Mouse (Mus musculus) limb, embryonic 10.5 days (tissue): ENCODE data around the gene Qdpr. TPM values are rescaled to one million over a fixed set of nuclear protein-coding genes. Genes with fewer than 3 reads are reported as not detected.

Experiments
- DNase-seq: peaks from one replicate; pipeline ENCODE4 v3.0.0-alpha.2; 2017; ENCODE audit warnings: low spot score
- H3K27ac ChIP-seq: fragments of 300-500 bp; sonication (generic); 2 replicates; pipeline ENCODE4 v1.5.1; 2016; ENCODE audit warnings: mild to moderate bottlenecking
- H3K27me3 ChIP-seq: fragments of 300-500 bp; sonication (generic); 2 replicates; pipeline ENCODE4 v1.6.1; 2016; ENCODE audit warnings: low read depth, mild to moderate bottlenecking; ENCODE audit not compliant: poor library complexity, severe bottlenecking
- H3K36me3 ChIP-seq: fragments of 300-500 bp; sonication (generic); 2 replicates; pipeline ENCODE4 v1.6.1; 2016; ENCODE audit warnings: mild to moderate bottlenecking, moderate library complexity
- H3K4me1 ChIP-seq: fragments of 300-500 bp; sonication (generic); 2 replicates; pipeline ENCODE4 v1.6.1; 2016
- H3K4me3 ChIP-seq: fragments of 300-500 bp; sonication (generic); 2 replicates; pipeline ENCODE4 v1.5.1; 2016; ENCODE audit warnings: mild to moderate bottlenecking, moderate library complexity
- H3K9me3 ChIP-seq: fragments of 300-500 bp; sonication (generic); replicated peaks from 2 replicates; pipeline ENCODE4 v1.6.1; 2016; ENCODE audit warnings: mild to moderate bottlenecking
- WGBS: fragments of 180-500 bp; shearing (Covaris S2); methylation state at CpG from one replicate; pipeline ENCODE4 v1.1.7; 2016; 5-methylcytosine and 5-hydroxymethylcytosine counted together
- polyA plus RNA-seq: library from polyadenylated mRNA; unstranded; fragments of >200 nt; fragmentation: Nextera tagmentation; extraction: Ambion mirVana; gene quantifications from 2 replicates; pipeline ENCODE4 v1.2.1, GENCODE M21; 2016

Gene Qdpr
- polyA plus RNA-seq, 1 experiment from 2014 or later, result 133 TPM

GRCm38 (mm10) chr5:45480066-45480465, 30.0 kb upstream of the Qdpr start:
- no peak overlapping the region for H3K27ac ChIP-seq
- H3K36me3 ChIP-seq, result no peaks in the 10 kb centered on the region
- WGBS, result 80% methylated on average over 1 of the region's 1 CpGs
- peak; percentile 8 for DNase-seq
- H3K27me3 ChIP-seq, result no peaks in the 10 kb centered on the region
- H3K4me3 ChIP-seq, result no peak overlapping the region
- no peaks in the 10 kb centered on the region for H3K4me1 ChIP-seq
- no peaks in the 10 kb centered on the region for H3K9me3 ChIP-seq

- WGBS, result 85% methylated on average over 7 of the region's 7 CpGs
- no peak overlapping the region for H3K4me3 ChIP-seq
- H3K4me1 ChIP-seq, result peaks cover 5% of the 10 kb centered on the region
- no peaks in the 10 kb centered on the region for H3K36me3 ChIP-seq
- H3K9me3 ChIP-seq, result no peaks in the 10 kb centered on the region
- no peaks in the 10 kb centered on the region for H3K27me3 ChIP-seq
- peak; percentile 18 for DNase-seq
- no peak overlapping the region for H3K27ac ChIP-seq
These were observed 27.6 kb upstream of the Qdpr start for GRCm38 (mm10) chr5:45477601-45478000.

- Histone ChIP-seq H3K27me3 (no peaks in the 10 kb centered on the region), H3K9me3 (no peaks in the 10 kb centered on the region), H3K27ac (no peak overlapping the region), H3K4me1 (peaks cover 5% of the 10 kb centered on the region), H3K4me3 (no peak overlapping the region), H3K36me3 (no peaks in the 10 kb centered on the region)
- 74% methylated on average over 6 of the region's 6 CpGs for WGBS
- peak; percentile 13 for DNase-seq
These were observed 26.3 kb upstream of the Qdpr start for GRCm38 (mm10) chr5:45476288-45476687.

GRCm38 (mm10) chr5:45475771-45476170, 25.7 kb upstream of the Qdpr start:
- H3K4me1 ChIP-seq, result peaks cover 5% of the 10 kb centered on the region
- H3K27me3 ChIP-seq, result no peaks in the 10 kb centered on the region
- no peaks in the 10 kb centered on the region for H3K9me3 ChIP-seq
- no peak overlapping the region for H3K4me3 ChIP-seq
- WGBS, result 94% methylated on average over 5 of the region's 5 CpGs
- H3K36me3 ChIP-seq, result no peaks in the 10 kb centered on the region
- H3K27ac ChIP-seq, result no peak overlapping the region
- DNase-seq, result peak; percentile 25

GRCm38 (mm10) chr5:45474758-45475157, 24.7 kb upstream of the Qdpr start:
- H3K9me3 ChIP-seq, result no peaks in the 10 kb centered on the region
- DNase-seq, result no peak
- peaks cover 5% of the 10 kb centered on the region for H3K4me1 ChIP-seq
- no peaks in the 10 kb centered on the region for H3K27me3 ChIP-seq
- 77% methylated on average over 3 of the region's 4 CpGs for WGBS
- H3K4me3 ChIP-seq, result no peak overlapping the region
- H3K36me3 ChIP-seq, result no peaks in the 10 kb centered on the region
- H3K27ac ChIP-seq, result no peak overlapping the region

- Histone ChIP-seq H3K27ac (no peak overlapping the region), H3K4me3 (no peak overlapping the region), H3K27me3 (no peaks in the 10 kb centered on the region), H3K4me1 (peaks cover 5% of the 10 kb centered on the region), H3K36me3 (no peaks in the 10 kb centered on the region), H3K9me3 (no peaks in the 10 kb centered on the region)
- DNase-seq, result peak; percentile 29
- 37% methylated on average over 6 of the region's 6 CpGs for WGBS
These were observed 24.2 kb upstream of the Qdpr start for GRCm38 (mm10) chr5:45474215-45474614.

GRCm38 (mm10) chr5:45473521-45473920, 23.5 kb upstream of the Qdpr start:
- Histone ChIP-seq H3K27ac (no peak overlapping the region), H3K36me3 (no peaks in the 10 kb centered on the region), H3K4me3 (no peak overlapping the region), H3K9me3 (no peaks in the 10 kb centered on the region), H3K27me3 (no peaks in the 10 kb centered on the region), H3K4me1 (peaks cover 5% of the 10 kb centered on the region)
- no peak for DNase-seq
- 100% methylated on average over 1 of the region's 1 CpGs for WGBS

- peak; percentile 28 for DNase-seq
- Histone ChIP-seq H3K9me3 (no peaks in the 10 kb centered on the region), H3K4me1 (peaks cover 5% of the 10 kb centered on the region), H3K27me3 (no peaks in the 10 kb centered on the region), H3K27ac (no peak overlapping the region), H3K4me3 (no peak overlapping the region), H3K36me3 (no peaks in the 10 kb centered on the region)
- 50% methylated on average over 7 of the region's 7 CpGs for WGBS
These were observed 22.9 kb upstream of the Qdpr start for GRCm38 (mm10) chr5:45472880-45473450.

GRCm38 (mm10) chr5:45454456-45454855, 4.4 kb upstream of the Qdpr start:
- H3K9me3 ChIP-seq, result no peaks in the 10 kb centered on the region
- H3K27ac ChIP-seq, result no peak overlapping the region
- no peak overlapping the region for H3K4me3 ChIP-seq
- no peaks in the 10 kb centered on the region for H3K36me3 ChIP-seq
- peaks cover 6% of the 10 kb centered on the region; the same call in 1 of the 2 replicates for H3K4me1 ChIP-seq
- WGBS, result 47% methylated on average over 9 of the region's 9 CpGs
- no peaks in the 10 kb centered on the region for H3K27me3 ChIP-seq
- no peak for DNase-seq

GRCm38 (mm10) chr5:45453451-45453850, 3.4 kb upstream of the Qdpr start, which contains the start of gene Clrn2:
Gene Clrn2 (plus strand): TSS chr5:45453751.
- Histone ChIP-seq H3K36me3 (no peaks in the 10 kb centered on the region), H3K27ac (no peak within 1 kb of the TSS), H3K4me1 (peaks cover 16% of the 10 kb centered on the region), H3K9me3 (no peaks in the 10 kb centered on the region), H3K4me3 (no peak within 1 kb of the TSS), H3K27me3 (no peaks in the 10 kb centered on the region)
- WGBS, result 81% methylated on average over 6 of the region's 6 CpGs
- DNase-seq, result no peak

GRCm38 (mm10) chr5:45449206-45449605, 830 bp downstream of the Qdpr start:
- Histone ChIP-seq H3K4me3 (peak overlapping the region; percentile 83), H3K9me3 (no peaks in the 10 kb centered on the region), H3K27me3 (no peaks in the 10 kb centered on the region), H3K36me3 (peaks cover 20% of the 10 kb centered on the region), H3K27ac (0 out of 2 replicates have a peak overlapping the region, but pooled peaks have one; percentile 88), H3K4me1 (peaks cover 17% of the 10 kb centered on the region)
- DNase-seq, result peak; percentile 35
- 3% methylated on average over 8 of the region's 8 CpGs for WGBS

GRCm38 (mm10) chr5:45448676-45449075, 1.4 kb downstream of the Qdpr start:
- peaks cover 17% of the 10 kb centered on the region for H3K4me1 ChIP-seq
- peaks cover 25% of the 10 kb centered on the region for H3K36me3 ChIP-seq
- H3K4me3 ChIP-seq, result peak overlapping the region; percentile 83; the same call in 1 of the 2 replicates
- H3K27ac ChIP-seq, result no peak overlapping the region
- H3K27me3 ChIP-seq, result no peaks in the 10 kb centered on the region
- DNase-seq, result no peak
- H3K9me3 ChIP-seq, result no peaks in the 10 kb centered on the region
- WGBS, result 64% methylated on average over 5 of the region's 5 CpGs

- no peak overlapping the region for H3K27ac ChIP-seq
- no peak for DNase-seq
- H3K36me3 ChIP-seq, result peaks cover 61% of the 10 kb centered on the region
- H3K27me3 ChIP-seq, result no peaks in the 10 kb centered on the region
- no peak overlapping the region for H3K4me3 ChIP-seq
- no peaks in the 10 kb centered on the region for H3K9me3 ChIP-seq
- WGBS, result 85% methylated on average over 8 of the region's 8 CpGs
- peaks cover 9% of the 10 kb centered on the region for H3K4me1 ChIP-seq
These were observed 5.8 kb downstream of the Qdpr start for GRCm38 (mm10) chr5:45444130-45444832.
